ENCODE assay signal across 9 mouse cellular contexts in the genomic region with DNA sequence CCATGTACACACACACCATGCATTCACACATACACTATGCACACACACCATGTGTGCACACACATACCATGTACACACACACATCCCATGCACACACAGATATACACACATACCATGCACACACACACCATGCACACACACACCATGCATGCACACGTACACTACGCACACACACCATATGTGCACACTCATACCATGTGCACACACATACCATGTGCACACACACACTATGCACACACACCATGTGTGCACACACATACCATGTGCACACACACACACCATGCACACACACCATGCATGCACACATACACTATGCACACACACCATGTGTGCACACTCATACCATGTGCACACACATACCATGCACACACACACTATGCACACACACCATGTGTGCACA.
"Had no signal": no experiment of that assay in that cellular context is flagged by ENCODE, and none has a peak within 500 bp of the region (broad histone marks: within the 10 kb centered on the region; RNA-seq: fewer than 3 reads in every experiment).

No protein-coding gene starts in this region.

- H3K4me2 ChIP-seq: limb, embryonic 12.5 days; midbrain, embryonic 12.5 days; neural tube, embryonic 12.5 days had no signal

- H3K27ac ChIP-seq: limb, embryonic 12.5 days; liver, embryonic 14.5 days; midbrain, embryonic 12.5 days; neural tube, embryonic 12.5 days had no signal

- H3K9ac ChIP-seq: limb, embryonic 12.5 days; liver, embryonic 14.5 days; midbrain, embryonic 12.5 days; neural tube, embryonic 12.5 days had no signal

- H3K9me3 ChIP-seq: midbrain, embryonic 12.5 days; neural tube, embryonic 12.5 days had no signal

- H3K4me1 ChIP-seq: limb, embryonic 12.5 days; midbrain, embryonic 12.5 days; neural tube, embryonic 12.5 days had no signal

- DNase-seq: kidney, adult 18-20 months; kidney, postnatal 14 days; lung, adult 18-20 months; spleen, adult 18-20 months; thymus, postnatal 36 days had no signal

- H3K4me3 ChIP-seq: limb, embryonic 12.5 days; midbrain, embryonic 12.5 days; neural tube, embryonic 12.5 days had no signal

- H3K36me3 ChIP-seq: limb, embryonic 12.5 days; midbrain, embryonic 12.5 days; neural tube, embryonic 12.5 days had no signal

- H3K27me3 ChIP-seq: midbrain, embryonic 12.5 days; neural tube, embryonic 12.5 days had no signal
